Mouse (Mus musculus) embryonic facial prominence, embryonic 15.5 days (tissue): ENCODE data around the gene Itga9. TPM values are rescaled to one million over a fixed set of nuclear protein-coding genes. Genes with fewer than 3 reads are reported as not detected.

ENCODE experiments used
- ATAC-seq: fragments of 200-750 bp; cut with Nextera tagmentation; 2 replicates; pipeline ENCODE4 v1.8.0; 2017; ENCODE audit warnings: low read depth, moderate TSS enrichment; ENCODE audit not compliant: insufficient number of reproducible peaks, low FRiP score, low TSS enrichment
- H3K27ac ChIP-seq: fragments of 300-500 bp; sonication (generic); replicated peaks from 2 replicates; pipeline ENCODE4 v1.5.1; 2015; ENCODE audit warnings: mild to moderate bottlenecking, inconsistent platforms
- H3K27me3 ChIP-seq: fragments of 300-500 bp; sonication (generic); 2 replicates; pipeline ENCODE4 v1.6.1; 2015; ENCODE audit warnings: inconsistent platforms
- H3K36me3 ChIP-seq: fragments of 300-500 bp; sonication (generic); 2 replicates; pipeline ENCODE4 v1.6.1; 2015; ENCODE audit warnings: mild to moderate bottlenecking, inconsistent platforms
- H3K4me1 ChIP-seq: fragments of 300-500 bp; sonication (generic); 2 replicates; pipeline ENCODE4 v1.6.1; 2015; ENCODE audit warnings: inconsistent platforms
- H3K4me2 ChIP-seq: fragments of 300-500 bp; sonication (generic); replicated peaks from 2 replicates; pipeline ENCODE4 v1.6.1; 2015; ENCODE audit warnings: mild to moderate bottlenecking, inconsistent platforms
- H3K4me3 ChIP-seq: fragments of 300-500 bp; sonication (generic); replicated peaks from 2 replicates; pipeline ENCODE4 v1.5.1; 2015; ENCODE audit warnings: mild to moderate bottlenecking, inconsistent platforms
- H3K9ac ChIP-seq: fragments of 300-500 bp; sonication (generic); 2 replicates; pipeline ENCODE4 v1.6.1; 2015; ENCODE audit warnings: inconsistent platforms
- H3K9me3 ChIP-seq: fragments of 300-500 bp; sonication (generic); replicated peaks from 2 replicates; pipeline ENCODE4 v1.6.1; 2016; ENCODE audit warnings: inconsistent platforms
- WGBS: fragments of 180-500 bp; shearing (Covaris S2); methylation state at CpG from one replicate; pipeline ENCODE4 v1.1.7; 2015; 5-methylcytosine and 5-hydroxymethylcytosine counted together
- polyA plus RNA-seq: library from polyadenylated mRNA; unstranded; fragments of >200 nt; fragmentation: Nextera tagmentation; extraction: Ambion mirVana; gene quantifications from 2 replicates; pipeline ENCODE4 v1.2.1, GENCODE M21; 2015

Itga9 gene
- polyA plus RNA-seq, 1 experiment from 2014 or later: 14.7 TPM

GRCm38 (mm10) chr9:118890645-118891044 is 284.2 kb downstream of the Itga9 start:
- H3K9ac ChIP-seq: no peak overlapping the region
- H3K36me3 ChIP-seq: peaks cover 5% of the 10 kb centered on the region; the same call in 1 of the 2 replicates
- WGBS: 44% methylated on average over 2 of the region's 2 CpGs
- H3K9me3 ChIP-seq: no peaks in the 10 kb centered on the region
- H3K4me2 ChIP-seq: no peak overlapping the region
- H3K4me1 ChIP-seq: peaks cover 25% of the 10 kb centered on the region
- H3K27ac ChIP-seq: no peak overlapping the region
- ATAC-seq: no peak
- no peak overlapping the region for H3K4me3 ChIP-seq
- no peaks in the 10 kb centered on the region for H3K27me3 ChIP-seq

- 69% methylated on average over 6 of the region's 6 CpGs for WGBS
- H3K9ac ChIP-seq: no peak overlapping the region
- no peak overlapping the region for H3K4me3 ChIP-seq
Measured at GRCm38 (mm10) chr9:118891068-118891467, 284.6 kb downstream of the Itga9 start.

DNA sequence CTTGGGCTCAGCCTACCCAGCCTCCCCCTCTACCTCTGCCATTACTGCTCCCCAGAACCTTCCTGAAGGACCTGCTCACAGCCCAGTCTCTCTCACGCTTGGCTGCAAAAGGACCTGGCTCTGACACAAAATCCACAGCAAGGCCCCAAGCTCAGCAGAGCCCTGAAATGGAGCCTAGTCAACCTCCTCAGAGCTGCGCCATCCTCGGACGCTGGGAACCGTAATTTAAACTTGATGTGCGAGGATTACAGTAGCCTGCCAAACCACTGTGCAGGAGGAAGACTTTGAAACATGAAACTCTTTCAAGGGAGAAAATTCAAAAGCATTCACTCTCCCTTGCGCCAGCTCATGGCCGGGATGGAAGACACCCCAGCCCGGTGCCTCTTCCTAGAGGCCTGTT is 285.1 kb downstream of the Itga9 start:
- H3K27ac ChIP-seq: peak overlapping the region; percentile 65
- H3K4me3 ChIP-seq: no peak overlapping the region
- WGBS: 19% methylated on average over 9 of the region's 9 CpGs
- H3K36me3 ChIP-seq: peaks cover 5% of the 10 kb centered on the region; the same call in 1 of the 2 replicates
- no peaks in the 10 kb centered on the region for H3K9me3 ChIP-seq
- peaks cover 25% of the 10 kb centered on the region for H3K4me1 ChIP-seq
- peak; percentile 86 for ATAC-seq
- H3K9ac ChIP-seq: no peak overlapping the region
- no peaks in the 10 kb centered on the region for H3K27me3 ChIP-seq
- no peak overlapping the region; the same call in 1 of the 2 replicates for H3K4me2 ChIP-seq

More at GRCm38 (mm10) chr9:118891068-118891467, 284.6 kb downstream of the Itga9 start:
- no peak for ATAC-seq
- no peaks in the 10 kb centered on the region for H3K9me3 ChIP-seq
- peaks cover 5% of the 10 kb centered on the region; the same call in 1 of the 2 replicates for H3K36me3 ChIP-seq
- peaks cover 25% of the 10 kb centered on the region for H3K4me1 ChIP-seq
- H3K27ac ChIP-seq: peak overlapping the region; percentile 65
- H3K4me2 ChIP-seq: no peak overlapping the region; the same call in 1 of the 2 replicates
- no peaks in the 10 kb centered on the region for H3K27me3 ChIP-seq

GRCm38 (mm10) chr9:118895101-118895500 is 288.6 kb downstream of the Itga9 start:
- H3K27me3 ChIP-seq: no peaks in the 10 kb centered on the region
- ATAC-seq: no peak
- H3K9ac ChIP-seq: no peak overlapping the region
- H3K4me2 ChIP-seq: no peak overlapping the region
- H3K27ac ChIP-seq: no peak overlapping the region
- peaks cover 17% of the 10 kb centered on the region for H3K4me1 ChIP-seq
- no peaks in the 10 kb centered on the region for H3K9me3 ChIP-seq
- H3K4me3 ChIP-seq: no peak overlapping the region
- WGBS: 56% methylated on average over 2 of the region's 2 CpGs
- H3K36me3 ChIP-seq: peaks cover 13% of the 10 kb centered on the region

DNA sequence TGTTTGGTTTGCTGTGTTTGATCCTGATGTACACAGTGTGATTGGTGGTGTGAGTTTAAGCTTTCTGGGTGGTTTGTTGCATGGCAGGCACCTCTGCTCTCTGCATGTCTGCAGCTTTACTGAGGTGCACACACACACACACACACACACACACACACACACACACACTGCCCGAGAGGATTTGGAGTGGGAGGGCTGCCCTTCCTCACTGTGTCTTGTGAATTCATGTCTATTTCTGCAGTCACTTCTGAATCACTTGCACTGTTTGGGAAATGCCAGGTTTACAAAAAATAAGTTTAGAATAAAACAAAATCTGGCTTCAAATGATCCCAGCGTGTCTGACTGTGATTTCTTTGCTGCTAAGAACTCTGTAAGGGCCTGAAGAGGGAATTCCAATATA is 294.2 kb downstream of the Itga9 start:
- no peak for ATAC-seq
- 53% methylated on average over 2 of the region's 2 CpGs for WGBS
- no peak overlapping the region for H3K4me2 ChIP-seq
- no peak overlapping the region for H3K27ac ChIP-seq
- H3K4me3 ChIP-seq: no peak overlapping the region
- peaks cover 13% of the 10 kb centered on the region for H3K36me3 ChIP-seq
- no peaks in the 10 kb centered on the region for H3K9me3 ChIP-seq
- H3K27me3 ChIP-seq: no peaks in the 10 kb centered on the region
- no peaks in the 10 kb centered on the region; the same call in 1 of the 2 replicates for H3K4me1 ChIP-seq
- no peak overlapping the region for H3K9ac ChIP-seq

DNA sequence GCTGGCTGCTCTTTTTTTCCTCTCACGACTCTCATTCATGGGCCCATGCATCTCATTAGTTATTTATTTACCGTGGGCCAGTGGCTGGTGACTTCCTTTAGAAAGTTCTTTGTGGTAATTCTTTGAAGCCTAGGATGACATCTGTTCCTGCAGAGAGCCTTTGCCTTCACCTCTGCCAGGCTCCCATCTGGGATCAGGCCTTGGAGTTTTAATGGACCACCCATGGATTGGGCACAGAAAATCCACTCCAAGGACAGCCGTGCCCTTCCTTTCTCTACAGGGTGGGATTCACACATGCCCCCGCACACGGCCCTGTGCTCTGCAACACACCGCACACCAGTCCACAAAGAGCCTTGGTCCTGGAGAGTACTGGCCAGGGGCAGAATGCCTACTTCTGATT is 295.4 kb downstream of the Itga9 start:
- no peak overlapping the region for H3K27ac ChIP-seq
- 56% methylated on average over 6 of the region's 6 CpGs for WGBS

GRCm38 (mm10) chr9:118907934-118908620 is 301.6 kb downstream of the Itga9 start:
- H3K4me1 ChIP-seq: peaks cover 13% of the 10 kb centered on the region
- no peak overlapping the region for H3K27ac ChIP-seq
- no peaks in the 10 kb centered on the region for H3K9me3 ChIP-seq
- no peaks in the 10 kb centered on the region for H3K27me3 ChIP-seq
- 48% methylated on average over 18 of the region's 18 CpGs for WGBS
- H3K4me3 ChIP-seq: no peak overlapping the region
- no peak for ATAC-seq
- H3K9ac ChIP-seq: no peak overlapping the region
- H3K4me2 ChIP-seq: no peak overlapping the region
- no peaks in the 10 kb centered on the region for H3K36me3 ChIP-seq

More for the DNA sequence above, 295.4 kb downstream of the Itga9 start:
- Histone ChIP-seq H3K36me3 (peaks cover 13% of the 10 kb centered on the region), H3K4me3 (no peak overlapping the region), H3K9me3 (no peaks in the 10 kb centered on the region), H3K9ac (no peak overlapping the region), H3K4me2 (no peak overlapping the region), H3K27me3 (no peaks in the 10 kb centered on the region), H3K4me1 (peaks cover 4% of the 10 kb centered on the region; the same call in 1 of the 2 replicates)
- ATAC-seq: no peak

DNA sequence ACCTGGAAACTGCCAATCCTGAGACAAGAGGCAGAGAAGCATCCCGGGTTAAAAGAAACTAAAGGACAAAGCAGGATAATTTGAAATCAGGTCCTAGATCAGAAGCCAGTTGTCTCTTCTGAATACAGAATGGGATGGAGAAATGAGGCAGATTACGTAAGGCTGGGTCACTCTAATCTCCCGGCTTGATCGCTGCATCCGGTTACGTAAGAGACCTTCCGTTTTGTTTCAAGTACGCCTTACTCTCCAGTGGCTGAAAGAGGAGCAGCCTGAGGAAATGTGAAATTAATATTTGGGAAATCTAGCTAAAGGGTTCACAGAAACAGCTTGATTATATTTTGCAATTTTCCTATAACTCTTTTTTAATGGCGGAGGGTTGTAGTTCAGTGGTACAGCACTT is 306.6 kb downstream of the Itga9 start:
- Histone ChIP-seq H3K4me3 (no peak overlapping the region), H3K4me2 (no peak overlapping the region), H3K36me3 (no peaks in the 10 kb centered on the region), H3K9ac (no peak overlapping the region), H3K27ac (no peak overlapping the region), H3K9me3 (no peaks in the 10 kb centered on the region), H3K27me3 (no peaks in the 10 kb centered on the region), H3K4me1 (peaks cover 6% of the 10 kb centered on the region)
- no peak for ATAC-seq
- 71% methylated on average over 9 of the region's 9 CpGs for WGBS

GRCm38 (mm10) chr9:118913613-118914012 is 307.1 kb downstream of the Itga9 start:
- H3K9me3 ChIP-seq: no peaks in the 10 kb centered on the region
- H3K36me3 ChIP-seq: no peaks in the 10 kb centered on the region
- 0 out of 2 replicates have a peak, but pooled peaks cover 4% of the 10 kb centered on the region for H3K4me1 ChIP-seq
- whole genome bisulfite sequencing: 83% methylated on average over 3 of the region's 3 CpGs
- no peak overlapping the region for H3K27ac ChIP-seq
- no peak for ATAC-seq
- no peak overlapping the region for H3K4me2 ChIP-seq
- no peak overlapping the region for H3K9ac ChIP-seq
- H3K4me3 ChIP-seq: no peak overlapping the region
- H3K27me3 ChIP-seq: no peaks in the 10 kb centered on the region

GRCm38 (mm10) chr9:118914589-118914988 is 308.1 kb downstream of the Itga9 start:
- 34% methylated on average over 8 of the region's 8 CpGs for WGBS
- no peak overlapping the region for H3K27ac ChIP-seq
- H3K4me2 ChIP-seq: no peak overlapping the region
- no peaks in the 10 kb centered on the region for H3K36me3 ChIP-seq
- ATAC-seq: no peak
- no peaks in the 10 kb centered on the region for H3K9me3 ChIP-seq
- no peak overlapping the region for H3K9ac ChIP-seq
- H3K4me1 ChIP-seq: peaks cover 8% of the 10 kb centered on the region
- H3K4me3 ChIP-seq: no peak overlapping the region
- no peaks in the 10 kb centered on the region for H3K27me3 ChIP-seq

GRCm38 (mm10) chr9:118915290-118915689 is 308.8 kb downstream of the Itga9 start:
- H3K4me3 ChIP-seq: no peak overlapping the region
- no peaks in the 10 kb centered on the region for H3K9me3 ChIP-seq
- peaks cover 15% of the 10 kb centered on the region for H3K4me1 ChIP-seq
- H3K36me3 ChIP-seq: no peaks in the 10 kb centered on the region
- no peak overlapping the region for H3K4me2 ChIP-seq
- no peak overlapping the region for H3K9ac ChIP-seq
- no peak overlapping the region for H3K27ac ChIP-seq
- no peak for ATAC-seq
- WGBS: 60% methylated on average over 5 of the region's 5 CpGs
- H3K27me3 ChIP-seq: no peaks in the 10 kb centered on the region
